10 mouse cellular contexts compared by ENCODE assay signal in the genomic region with DNA sequence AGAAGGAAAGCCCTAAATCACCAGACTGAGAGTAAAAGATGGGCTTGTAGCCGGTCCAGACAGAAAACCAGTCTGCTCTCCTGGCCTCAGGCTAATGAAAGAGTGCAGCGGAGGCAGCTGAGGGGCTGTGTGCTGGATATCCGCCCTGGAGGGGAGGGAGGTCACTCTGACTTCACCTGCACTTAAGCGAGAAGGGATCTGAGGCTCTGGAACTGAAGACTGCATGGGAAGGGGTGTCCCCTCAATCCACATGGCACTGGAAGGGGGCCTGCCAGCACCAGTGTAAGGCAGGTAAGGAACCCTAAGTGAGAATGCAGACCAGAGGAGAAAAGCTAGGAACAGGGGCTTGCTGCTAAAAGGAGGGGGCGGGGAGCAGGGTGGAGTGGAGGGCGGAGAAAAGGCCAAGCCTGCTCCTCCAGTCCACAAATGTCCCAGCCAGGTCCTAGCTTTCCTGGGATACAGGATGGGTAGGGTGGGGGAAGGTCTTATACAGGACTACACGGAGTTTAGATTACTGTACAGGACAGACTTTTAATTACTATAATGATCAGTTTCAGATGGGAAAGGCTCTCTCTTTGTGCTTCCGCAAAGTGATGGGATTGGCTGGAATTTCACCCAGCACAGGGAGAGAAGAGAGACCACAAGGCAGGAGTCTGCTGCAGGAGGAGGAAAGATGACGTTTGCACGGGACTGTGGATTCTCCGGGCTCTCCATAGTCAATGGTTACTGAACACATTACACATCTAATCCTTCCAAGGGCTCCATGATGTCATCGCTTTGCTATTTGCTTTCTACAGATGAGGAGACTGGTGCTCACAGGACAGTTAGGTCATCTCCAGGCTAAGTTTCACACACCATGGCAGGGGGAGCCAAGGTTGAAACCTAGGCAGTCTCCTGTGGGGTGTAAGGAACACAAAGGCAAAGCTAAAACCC.
DNase-seq lines count a peak whose midpoint lies in the region; ATAC-seq lines count a peak whose summit lies in the region.
"Had no signal": no experiment of that assay in that cellular context is flagged by ENCODE, and none has a peak within 500 bp of the region (broad histone marks: within the 10 kb centered on the region; RNA-seq: fewer than 3 reads in every experiment).

No protein-coding gene starts in this region.

- H3K4me1 ChIP-seq in heart, embryonic 11.5 days (ENCODE audit: control insufficient read depth, insufficient read depth, low read length), result peaks cover 11% of the 10 kb centered on the region; the same call in 1 of the 2 replicates
- peaks cover 12% of the 10 kb centered on the region; the same call in 1 of the 2 replicates for H3K4me1 ChIP-seq in embryonic facial prominence, embryonic 14.5 days (ENCODE audit: control insufficient read depth, insufficient read depth, low read length)
- peaks cover 9% of the 10 kb centered on the region for H3K4me1 ChIP-seq in limb, embryonic 11.5 days (ENCODE audit: control insufficient read depth, insufficient read depth, low read length)

- ATAC-seq in heart, embryonic 11.5 days (replicated peaks; ENCODE audit: insufficient number of reproducible peaks, low FRiP score, low TSS enrichment), result 0 out of 2 replicates have a peak, but pooled peaks have one; percentile 31
- ATAC-seq in embryonic facial prominence, embryonic 14.5 days (ENCODE audit: low read depth), result peak; percentile 91
- ATAC-seq in limb, embryonic 11.5 days (ENCODE audit: insufficient number of reproducible peaks, low FRiP score, low TSS enrichment, low read depth), result peak; percentile 79; the same call in 1 of the 2 replicates

- intact Hi-C loops in left cerebral cortex, postnatal 10 days (cut with DNase I), result no loop called here

- H3K9ac ChIP-seq in heart, embryonic 11.5 days (ENCODE audit: low read depth, low read length), result no peak overlapping the region
- no peak overlapping the region for H3K9ac ChIP-seq in embryonic facial prominence, embryonic 14.5 days (ENCODE audit: low read depth, low read length)
- H3K9ac ChIP-seq in limb, embryonic 11.5 days (ENCODE audit: low read length), result no peak overlapping the region
- H3K9ac ChIP-seq: liver, embryonic 14.5 days had no signal

- no peak for DNase-seq in heart, postnatal 4 days
- DNase-seq in 3T3-L1 (ENCODE audit: low read depth, low spot score) (peak; percentile 83), adipocyte (ENCODE audit: low spot score) (no peak)
- DNase-seq in embryonic facial prominence, embryonic 14.5 days (ENCODE audit: low spot score), result peak; percentile 73
- DNase-seq in limb, embryonic 11.5 days (ENCODE audit: low spot score), result peak; percentile 49
- DNase-seq in left cerebral cortex, postnatal 10 days (ENCODE audit: extremely low spot score in 1 of 2, low spot score in 2 of 2), result no peak
- no peak for DNase-seq in adrenal gland, adult 18-20 months (ENCODE audit: low spot score in 2 of 2)
- DNase-seq: adrenal gland, adult 2 months had no signal

- H3K27me3 ChIP-seq in heart, embryonic 11.5 days (ENCODE audit: control insufficient read depth, insufficient read depth, low read length), result no peaks in the 10 kb centered on the region
- no peaks in the 10 kb centered on the region for H3K27me3 ChIP-seq in embryonic facial prominence, embryonic 14.5 days (replicated peaks; ENCODE audit: control insufficient read depth, insufficient read depth, low read length)
- no peaks in the 10 kb centered on the region for H3K27me3 ChIP-seq in limb, embryonic 11.5 days (ENCODE audit: control insufficient read depth, insufficient read depth, low read length)

- 38% methylated on average over 12 of the region's 12 CpGs for WGBS in heart, embryonic 11.5 days (ENCODE audit: insufficient replicate concordance)
- WGBS in embryonic facial prominence, embryonic 14.5 days, result 29% methylated on average over 12 of the region's 12 CpGs
- WGBS in limb, embryonic 11.5 days, result 27% methylated on average over 12 of the region's 12 CpGs

- H3K36me3 ChIP-seq in heart, embryonic 11.5 days (ENCODE audit: control insufficient read depth, insufficient read depth, low read length), result no peaks in the 10 kb centered on the region
- H3K36me3 ChIP-seq in embryonic facial prominence, embryonic 14.5 days (ENCODE audit: control insufficient read depth, insufficient read depth, low read length), result no peaks in the 10 kb centered on the region
- no peaks in the 10 kb centered on the region for H3K36me3 ChIP-seq in limb, embryonic 11.5 days (ENCODE audit: control insufficient read depth, insufficient read depth, low read length)

- H3K9me3 ChIP-seq in heart, embryonic 11.5 days (replicated peaks; ENCODE audit: control insufficient read depth, low read length), result no peaks in the 10 kb centered on the region
- H3K9me3 ChIP-seq in embryonic facial prominence, embryonic 14.5 days (ENCODE audit: control insufficient read depth, low read length), result no peaks in the 10 kb centered on the region
- no peaks in the 10 kb centered on the region for H3K9me3 ChIP-seq in limb, embryonic 11.5 days (ENCODE audit: control insufficient read depth, low read length)

- peak overlapping the region; percentile 13; the same call in 1 of the 2 replicates for H3K27ac ChIP-seq in heart, embryonic 11.5 days (ENCODE audit: low read depth, low read length)
- H3K27ac ChIP-seq in embryonic facial prominence, embryonic 14.5 days (replicated peaks; ENCODE audit: low read depth, low read length), result peak overlapping the region; percentile 49
- H3K27ac ChIP-seq in limb, embryonic 11.5 days (replicated peaks; ENCODE audit: low read depth, low read length), result no peak overlapping the region
- H3K27ac ChIP-seq: liver, embryonic 14.5 days had no signal

- no peak overlapping the region for H3K4me2 ChIP-seq in heart, embryonic 11.5 days
- H3K4me2 ChIP-seq in embryonic facial prominence, embryonic 14.5 days (ENCODE audit: low read depth, low read length), result no peak overlapping the region
- H3K4me2 ChIP-seq in limb, embryonic 11.5 days (ENCODE audit: low read depth, severe bottlenecking), result no peak overlapping the region

- H3K4me3 ChIP-seq in heart, embryonic 11.5 days (ENCODE audit: low read depth, low read length), result no peak overlapping the region
- H3K4me3 ChIP-seq in embryonic facial prominence, embryonic 14.5 days (ENCODE audit: low read depth, low read length), result no peak overlapping the region
- no peak overlapping the region for H3K4me3 ChIP-seq in limb, embryonic 11.5 days (ENCODE audit: low read depth, low read length)

Comparison
In these comparisons a context has a peak if more than half of its experiments do, and no peak if none do; other contexts are left out.
1. ATAC-seq: peak in every context shown above with its lines; median percentile 91 in embryonic facial prominence, embryonic 14.5 days; 79 in limb, embryonic 11.5 days; 31 in heart, embryonic 11.5 days.
2. DNase-seq: peak in 3T3-L1 (single experiment), embryonic facial prominence, embryonic 14.5 days (single experiment) and limb, embryonic 11.5 days (single experiment); none in heart, postnatal 4 days (single experiment), left cerebral cortex, postnatal 10 days (0 of 2), adipocyte (single experiment) and adrenal gland, adult 18-20 months (0 of 2).